Mouse (Mus musculus): ENCODE data around the gene Cfl2.

- no peak for TF ChIP-seq POLR2A (IDR thresholded peaks at IDR 0.05; ENCODE audit: borderline replicate concordance, insufficient read depth, low read length)
- TF ChIP-seq CTCF (IDR thresholded peaks at IDR 0.05; ENCODE audit: borderline replicate concordance, insufficient read depth, low read depth, low read length) = no peak
These were observed 34.6 kb downstream of the Cfl2 start for GRCm38 (mm10) chr12:54828043-54828442.

All from cerebellum, adult 2 months (tissue).